Mouse (Mus musculus): ENCODE measurements around the gene Bpifb6.

DNA sequence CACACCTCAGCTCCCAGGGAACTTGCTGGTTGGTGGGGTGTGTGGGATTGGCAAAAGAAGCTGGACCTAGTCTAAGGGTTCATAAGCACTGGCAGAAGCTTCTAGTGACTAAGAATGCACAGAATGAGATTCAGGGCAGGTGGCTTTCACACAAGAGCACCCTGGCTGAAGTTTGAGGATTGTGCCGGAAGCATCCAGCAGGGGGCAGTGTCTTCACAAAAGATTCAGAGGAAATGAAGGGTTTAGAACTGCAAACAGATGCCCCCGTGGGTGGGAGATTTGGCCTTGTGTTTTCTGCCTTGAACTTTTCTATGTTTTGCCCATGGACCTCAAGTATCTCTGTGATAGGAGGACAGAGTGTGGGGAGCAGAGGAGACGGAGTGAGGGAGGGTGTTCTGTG is 43.3 kb downstream of the Bpifb6 start:
- peak; percentile 80 for TF ChIP-seq CTCF (IDR thresholded peaks at IDR 0.05; ENCODE audit: low read depth)
- TF ChIP-seq EP300 (IDR thresholded peaks at IDR 0.05; ENCODE audit: low read depth): no peak
